Mouse (Mus musculus): ENCODE data around the gene Krtap26-1. TPM values are rescaled to one million over a fixed set of nuclear protein-coding genes. Genes with fewer than 3 reads are reported as not detected.
A peak's percentile ranks its signal among the peaks of the same experiment; 100 is the strongest.

Krtap26-1 gene
- not detected in 2 replicates for polyA plus RNA-seq (2015; fragmentation: Nextera tagmentation; extraction: Ambion mirVana)

DNA sequence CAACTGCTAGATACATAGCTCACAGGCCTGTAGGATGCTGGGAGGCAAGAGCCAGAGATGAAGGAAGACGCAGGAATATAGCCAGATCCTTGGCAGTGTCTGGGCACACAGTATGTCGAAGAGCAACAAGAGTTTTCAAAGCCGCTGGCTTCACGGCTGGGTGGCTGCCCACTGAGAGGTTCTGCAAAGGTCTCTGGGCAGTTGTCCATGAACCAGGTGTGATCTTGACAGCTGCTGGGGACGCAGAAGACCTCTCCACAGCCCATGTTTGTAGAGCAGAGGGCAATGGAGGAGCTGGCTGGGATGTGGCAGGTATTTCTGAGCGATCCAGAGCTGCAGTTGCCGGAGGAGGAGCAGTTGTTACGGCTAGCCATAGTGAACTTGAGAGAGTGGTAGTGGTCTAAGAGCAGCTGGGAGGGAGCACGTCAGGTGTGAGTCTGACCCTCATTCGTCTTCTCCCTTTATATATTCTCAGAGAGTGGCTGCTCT lies at the start of gene Krtap26-1:
TSS of gene Krtap26-1 (minus strand) at position 439 of the 489 bp plus-strand sequence.
- no peak within 1 kb of the TSS for H3K9ac ChIP-seq (replicated peaks)
- no peak within 1 kb of the TSS for H3K27ac ChIP-seq (ENCODE audit: low read depth)
- ATAC-seq (no peak), DNase-seq (no peak)
- no peaks in the 10 kb centered on the region for H3K4me1 ChIP-seq (ENCODE audit: insufficient read depth)
- no peaks in the 10 kb centered on the region for H3K36me3 ChIP-seq (replicated peaks; ENCODE audit: insufficient read depth, low read length)
- H3K4me3 ChIP-seq (ENCODE audit: low read depth, low read length) = no peak within 1 kb of the TSS
- H3K9me3 ChIP-seq (ENCODE audit: low read length) = no peaks in the 10 kb centered on the region
- no peak for TF ChIP-seq CTCF (IDR thresholded peaks at IDR 0.05; ENCODE audit: low read depth)
- no peak for TF ChIP-seq EP300 (IDR thresholded peaks at IDR 0.05; ENCODE audit: low read depth)
- H3K27me3 ChIP-seq (ENCODE audit: insufficient read depth, low read length) = no peaks in the 10 kb centered on the region
- 79% methylated on average over 10 of the region's 10 CpGs for WGBS (ENCODE audit: insufficient replicate concordance)
- H3K4me2 ChIP-seq (ENCODE audit: low read depth, low read length) = no peak within 1 kb of the TSS

- H3K27me3 ChIP-seq (ENCODE audit: insufficient read depth, low read length) = no peaks in the 10 kb centered on the region
Measured at GRCm38 (mm10) chr16:88696256-88696655, 48.7 kb upstream of the Krtap26-1 start.

GRCm38 (mm10) chr16:88681282-88681681 lies 33.7 kb upstream of the Krtap26-1 start:
- Histone ChIP-seq H3K27me3 (ENCODE audit: insufficient read depth, low read length) (no peaks in the 10 kb centered on the region), H3K4me1 (ENCODE audit: insufficient read depth) (no peaks in the 10 kb centered on the region), H3K27ac (ENCODE audit: low read depth) (no peak overlapping the region), H3K9me3 (ENCODE audit: low read length) (no peaks in the 10 kb centered on the region), H3K36me3 (replicated peaks; ENCODE audit: insufficient read depth, low read length) (no peaks in the 10 kb centered on the region), H3K4me2 (ENCODE audit: low read depth, low read length) (no peak overlapping the region), H3K9ac (replicated peaks) (no peak overlapping the region), H3K4me3 (ENCODE audit: low read depth, low read length) (no peak overlapping the region)
- ATAC-seq (no peak), DNase-seq (no peak)
- TF ChIP-seq EP300 (IDR thresholded peaks at IDR 0.05; ENCODE audit: low read depth) (no peak), CTCF (IDR thresholded peaks at IDR 0.05; ENCODE audit: low read depth) (no peak)
- 62% methylated on average over 2 of the region's 2 CpGs for WGBS (ENCODE audit: insufficient replicate concordance)

More at GRCm38 (mm10) chr16:88696256-88696655, 48.7 kb upstream of the Krtap26-1 start:
- Histone ChIP-seq H3K9ac (replicated peaks) (no peak overlapping the region), H3K4me2 (ENCODE audit: low read depth, low read length) (no peak overlapping the region), H3K27ac (ENCODE audit: low read depth) (no peak overlapping the region), H3K4me3 (ENCODE audit: low read depth, low read length) (no peak overlapping the region), H3K36me3 (replicated peaks; ENCODE audit: insufficient read depth, low read length) (no peaks in the 10 kb centered on the region), H3K4me1 (ENCODE audit: insufficient read depth) (no peaks in the 10 kb centered on the region), H3K9me3 (ENCODE audit: low read length) (no peaks in the 10 kb centered on the region)
- 74% methylated on average over 4 of the region's 4 CpGs for WGBS (ENCODE audit: insufficient replicate concordance)
- DNase-seq (no peak), ATAC-seq (no peak)
- TF ChIP-seq CTCF (IDR thresholded peaks at IDR 0.05; ENCODE audit: low read depth) (no peak), EP300 (IDR thresholded peaks at IDR 0.05; ENCODE audit: low read depth) (no peak)

DNA sequence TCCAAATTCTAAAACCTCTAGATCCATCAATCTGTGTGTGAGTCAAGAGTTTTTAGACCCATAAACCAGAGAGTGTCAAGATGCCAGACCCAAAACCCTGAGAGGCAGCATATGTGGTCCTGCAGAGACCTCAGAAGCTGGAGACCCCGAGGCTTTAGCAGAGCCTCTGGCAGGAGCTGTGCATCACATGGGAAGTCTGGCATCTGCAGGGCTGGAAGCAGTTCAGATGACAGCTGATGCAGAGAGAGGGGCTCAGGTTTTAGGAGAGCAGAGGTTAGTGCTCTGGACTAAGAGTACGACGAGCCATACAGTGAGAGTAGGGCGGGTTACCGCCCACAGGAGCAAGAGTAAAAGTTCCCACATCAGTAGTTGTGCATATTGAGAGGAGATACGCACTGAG lies 31.5 kb upstream of the Krtap26-1 start:
- ATAC-seq (no peak), DNase-seq (no peak)
- Histone ChIP-seq H3K9me3 (ENCODE audit: low read length) (no peaks in the 10 kb centered on the region), H3K27me3 (ENCODE audit: insufficient read depth, low read length) (no peaks in the 10 kb centered on the region), H3K27ac (ENCODE audit: low read depth) (no peak overlapping the region), H3K36me3 (replicated peaks; ENCODE audit: insufficient read depth, low read length) (no peaks in the 10 kb centered on the region), H3K4me2 (ENCODE audit: low read depth, low read length) (no peak overlapping the region), H3K9ac (replicated peaks) (no peak overlapping the region), H3K4me1 (ENCODE audit: insufficient read depth) (no peaks in the 10 kb centered on the region), H3K4me3 (ENCODE audit: low read depth, low read length) (no peak overlapping the region)
- 72% methylated on average over 6 of the region's 6 CpGs for WGBS (ENCODE audit: insufficient replicate concordance)
- TF ChIP-seq EP300 (IDR thresholded peaks at IDR 0.05; ENCODE audit: low read depth) (no peak), CTCF (IDR thresholded peaks at IDR 0.05; ENCODE audit: low read depth) (no peak)

GRCm38 (mm10) chr16:88671571-88671970 lies 24.0 kb upstream of the Krtap26-1 start, which contains the start of gene Krtap27-1:
Krtap27-1 (minus strand) TSS chr16:88671671.
- Histone ChIP-seq H3K36me3 (replicated peaks; ENCODE audit: insufficient read depth, low read length) (no peaks in the 10 kb centered on the region), H3K4me1 (ENCODE audit: insufficient read depth) (no peaks in the 10 kb centered on the region), H3K4me2 (ENCODE audit: low read depth, low read length) (no peak within 1 kb of the TSS), H3K9ac (replicated peaks) (no peak within 1 kb of the TSS), H3K4me3 (ENCODE audit: low read depth, low read length) (no peak within 1 kb of the TSS), H3K27ac (ENCODE audit: low read depth) (no peak within 1 kb of the TSS), H3K27me3 (ENCODE audit: insufficient read depth, low read length) (no peaks in the 10 kb centered on the region), H3K9me3 (ENCODE audit: low read length) (no peaks in the 10 kb centered on the region)
- WGBS (ENCODE audit: insufficient replicate concordance) = 81% methylated on average over 4 of the region's 4 CpGs
- ATAC-seq (no peak), DNase-seq (no peak)
- TF ChIP-seq CTCF (IDR thresholded peaks at IDR 0.05; ENCODE audit: low read depth) (no peak), EP300 (IDR thresholded peaks at IDR 0.05; ENCODE audit: low read depth) (no peak)

DNA sequence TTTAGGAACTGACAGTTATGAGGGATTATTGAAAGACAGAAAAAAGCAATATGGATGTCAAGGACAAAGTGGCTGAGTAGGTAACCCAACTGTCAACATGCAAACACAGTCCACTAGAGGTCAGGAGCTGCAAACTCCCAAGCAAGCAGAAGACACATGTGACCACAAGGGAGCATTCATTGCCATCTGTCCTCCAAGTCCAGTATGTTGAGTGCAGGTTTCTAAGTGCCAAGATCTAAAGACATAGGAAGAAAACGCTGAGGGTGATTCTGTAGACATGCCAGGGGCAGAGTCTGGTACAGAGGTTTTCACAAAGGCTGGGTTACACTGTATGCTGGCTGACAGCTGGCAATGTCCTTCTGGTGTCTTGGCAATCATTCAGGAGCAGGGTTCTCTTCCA lies 9.8 kb upstream of the Krtap26-1 start:
- 43% methylated on average over 1 of the region's 1 CpGs for WGBS (ENCODE audit: insufficient replicate concordance)
- peak; percentile 43; the same call in 1 of the 2 replicates for ATAC-seq

More for the DNA sequence above, 9.8 kb upstream of the Krtap26-1 start:
- TF ChIP-seq CTCF (IDR thresholded peaks at IDR 0.05; ENCODE audit: low read depth) (peak; percentile 73), EP300 (IDR thresholded peaks at IDR 0.05; ENCODE audit: low read depth) (no peak)
- Histone ChIP-seq H3K4me1 (ENCODE audit: insufficient read depth) (no peaks in the 10 kb centered on the region), H3K27ac (ENCODE audit: low read depth) (no peak overlapping the region), H3K4me3 (ENCODE audit: low read depth, low read length) (no peak overlapping the region), H3K9ac (replicated peaks) (no peak overlapping the region), H3K4me2 (ENCODE audit: low read depth, low read length) (no peak overlapping the region), H3K9me3 (ENCODE audit: low read length) (no peaks in the 10 kb centered on the region), H3K36me3 (replicated peaks; ENCODE audit: insufficient read depth, low read length) (no peaks in the 10 kb centered on the region), H3K27me3 (ENCODE audit: insufficient read depth, low read length) (no peaks in the 10 kb centered on the region)
- no peak for DNase-seq

All from liver, postnatal 0 days (tissue).